In genomic region chr8:26834604-26835003, GRCm38 (mm10) we compare ENCODE assay signal across 24 mouse cellular contexts.
"Had no signal": no experiment of that assay in that cellular context is flagged by ENCODE, and none has a peak within 500 bp of the region (broad histone marks: within the 10 kb centered on the region; RNA-seq: fewer than 3 reads in every experiment).

No protein-coding gene starts in this region.

- H3K4me2 ChIP-seq: heart, embryonic 12.5 days; hindbrain, embryonic 14.5 days; intestine, embryonic 15.5 days; limb, embryonic 13.5 days; limb, embryonic 15.5 days had no signal

- ATAC-seq: hindbrain, embryonic 16.5 days; inflammation-experienced regulatory T-cells, adult 6 months; intestine, embryonic 15.5 days; intestine, postnatal 0 days had no signal

- H3K9ac ChIP-seq: heart, embryonic 12.5 days; hindbrain, embryonic 14.5 days; intestine, embryonic 15.5 days; limb, embryonic 13.5 days; limb, embryonic 15.5 days; liver, embryonic 12.5 days; liver, embryonic 14.5 days had no signal

- DNase-seq: gastrocnemius, adult 2 months; gastrocnemius, postnatal 10 days; gastrocnemius, postnatal 25 days; heart, adult 18-20 months; heart, postnatal 10 days; heart, postnatal 4 days; kidney, adult 18-20 months; kidney, adult 8-10 months; kidney, postnatal 10 days; kidney, postnatal 25 days; kidney, postnatal 4 days had no signal

- H3K27me3 ChIP-seq: intestine, embryonic 15.5 days; liver, embryonic 12.5 days had no signal

- H3K9me3 ChIP-seq: heart, embryonic 10.5 days; heart, embryonic 12.5 days; intestine, embryonic 15.5 days; limb, embryonic 13.5 days; limb, embryonic 15.5 days; liver, embryonic 12.5 days had no signal

- H3K36me3 ChIP-seq: heart, embryonic 10.5 days; heart, embryonic 12.5 days; intestine, embryonic 15.5 days; limb, embryonic 13.5 days; limb, embryonic 15.5 days; liver, embryonic 12.5 days had no signal

- H3K4me3 ChIP-seq: gastrocnemius, adult 2 months; heart, embryonic 10.5 days; heart, embryonic 12.5 days; intestine, embryonic 15.5 days; layer of hippocampus, adult 2 months; left cerebral cortex, adult 2 months; limb, embryonic 13.5 days; limb, embryonic 15.5 days; liver, embryonic 12.5 days had no signal

- H3K27ac ChIP-seq: gastrocnemius, adult 2 months; hindbrain, embryonic 14.5 days; intestine, embryonic 15.5 days; layer of hippocampus, adult 2 months; left cerebral cortex, adult 2 months; limb, embryonic 13.5 days; limb, embryonic 15.5 days; liver, embryonic 12.5 days; liver, embryonic 14.5 days had no signal
